Mouse (Mus musculus) layer of hippocampus, adult 18-20 months (tissue): ENCODE data around the gene Rin3. TPM values are rescaled to one million over a fixed set of nuclear protein-coding genes. Genes with fewer than 3 reads are reported as not detected.

Experiments
- DNase-seq, 2 experiments: peaks; one replicate each; pipeline ENCODE4 v3.0.0; 2022; ENCODE audit warnings: low spot score in 2 of 2
- total RNA-seq, 2 experiments: library from RNA; stranded (reverse); gene quantifications; 2 replicates each; pipeline ENCODE4 v1.2.3; 2021

The Rin3 gene
- total RNA-seq, 2 experiments from 2014 or later = 3.0 to 3.3 TPM

DNA sequence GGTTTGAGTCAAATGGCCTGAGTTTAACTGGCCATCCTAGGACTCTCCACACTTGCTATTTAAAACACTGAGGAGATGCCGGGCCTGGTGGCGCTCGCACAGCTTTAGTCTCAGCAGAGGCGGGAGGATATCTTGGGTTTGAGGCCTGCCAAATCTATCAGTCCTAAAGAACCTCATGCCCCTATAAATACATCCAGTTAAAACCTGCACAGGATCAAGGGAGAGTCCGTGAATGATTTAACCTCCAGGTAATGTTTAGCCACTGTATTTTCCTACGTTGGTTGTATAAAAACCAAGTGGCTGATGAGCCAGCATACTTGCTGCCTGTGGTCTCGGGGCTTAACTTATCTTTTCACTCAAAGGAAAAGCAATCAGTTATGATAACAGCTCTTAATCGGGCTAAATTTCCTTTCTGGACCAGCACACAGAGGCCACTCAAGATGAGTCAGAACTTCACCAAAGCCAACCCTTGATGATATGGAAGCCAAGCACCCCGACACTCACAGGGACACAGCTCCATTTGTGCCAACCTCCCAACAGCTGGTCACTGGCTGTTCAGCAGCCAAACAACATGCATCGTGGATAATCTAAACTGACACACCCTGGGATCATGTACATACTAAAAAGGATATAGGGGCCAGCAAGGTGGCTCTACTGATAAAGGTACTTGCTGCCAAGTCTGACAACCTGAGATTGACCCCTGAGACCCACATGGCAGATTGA, 137.5 kb downstream of the Rin3 start:
- DNase-seq = no peak

DNA sequence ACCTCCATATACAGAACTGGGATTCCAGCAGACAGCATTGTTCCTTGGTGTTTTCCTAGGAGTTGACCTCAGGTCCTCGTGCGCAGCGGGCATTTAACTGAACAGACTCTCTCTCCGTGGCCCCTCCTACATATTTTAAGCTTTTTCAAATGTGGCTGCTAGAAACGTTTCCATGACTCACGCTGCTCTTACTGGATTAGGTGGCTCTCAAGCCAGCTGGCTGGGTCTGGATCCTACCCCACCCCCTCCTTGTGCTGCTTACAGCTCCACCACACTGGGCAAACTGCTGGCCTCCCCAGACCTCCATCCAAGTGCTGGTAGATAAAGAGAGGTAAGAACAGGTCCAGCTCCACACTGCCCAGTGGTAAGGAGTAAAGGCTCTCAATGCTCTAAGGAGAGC, 139.2 kb downstream of the Rin3 start:
- peak in 1 of 2 experiments; percentile 49 for DNase-seq

DNA sequence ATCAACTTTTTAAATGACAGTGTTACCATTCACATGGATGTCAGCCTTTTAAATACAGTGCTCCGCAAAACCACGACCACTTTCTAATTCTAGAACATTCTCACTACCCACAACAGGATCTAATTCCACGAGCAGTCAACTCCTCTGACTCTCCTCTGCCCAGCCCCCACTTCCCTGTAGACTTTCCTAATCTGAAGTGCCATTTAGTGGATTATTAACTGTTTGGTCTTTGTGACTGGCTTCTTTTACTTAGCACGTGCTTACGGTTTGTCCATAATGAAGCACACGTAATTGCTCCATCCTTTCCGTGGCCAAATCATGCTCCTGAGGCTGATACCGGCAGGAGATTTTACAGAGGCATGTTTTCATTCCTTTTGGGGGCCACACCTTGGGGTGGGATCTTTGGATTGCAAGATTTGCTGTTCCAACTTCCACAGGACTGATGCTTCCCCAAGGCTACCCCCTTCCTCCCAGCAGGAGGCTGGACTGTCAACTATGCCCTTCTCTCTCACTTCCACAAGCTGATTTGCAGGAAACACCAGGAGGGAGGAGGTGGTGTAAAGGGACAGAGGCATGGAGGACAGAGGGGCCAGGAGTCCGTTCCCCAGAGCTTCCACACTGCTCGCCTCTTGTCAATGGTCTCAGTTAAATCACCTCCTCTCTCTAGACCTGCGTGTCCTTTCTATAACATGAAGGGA, 139.9 kb downstream of the Rin3 start:
- no peak for DNase-seq

DNA sequence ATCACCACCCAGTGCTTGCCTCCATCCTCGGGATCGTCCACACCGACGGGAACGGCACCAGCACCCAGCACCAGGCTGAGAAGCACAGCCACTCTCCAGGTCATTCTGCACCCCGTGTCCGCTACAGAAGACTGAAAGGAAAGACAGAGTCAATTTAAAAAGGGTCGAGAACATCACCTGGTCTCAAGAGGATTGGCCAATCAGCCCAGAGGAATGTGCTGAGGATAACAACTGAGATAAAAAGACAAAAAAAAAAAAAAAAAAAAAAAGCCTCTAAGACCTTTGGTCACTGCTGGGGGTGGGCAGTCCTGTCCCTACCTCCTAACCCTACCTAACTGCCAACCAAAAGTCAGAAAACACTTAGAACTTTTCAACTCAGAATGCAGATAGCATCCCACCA, 140.8 kb downstream of the Rin3 start:
- DNase-seq = no peak

DNA sequence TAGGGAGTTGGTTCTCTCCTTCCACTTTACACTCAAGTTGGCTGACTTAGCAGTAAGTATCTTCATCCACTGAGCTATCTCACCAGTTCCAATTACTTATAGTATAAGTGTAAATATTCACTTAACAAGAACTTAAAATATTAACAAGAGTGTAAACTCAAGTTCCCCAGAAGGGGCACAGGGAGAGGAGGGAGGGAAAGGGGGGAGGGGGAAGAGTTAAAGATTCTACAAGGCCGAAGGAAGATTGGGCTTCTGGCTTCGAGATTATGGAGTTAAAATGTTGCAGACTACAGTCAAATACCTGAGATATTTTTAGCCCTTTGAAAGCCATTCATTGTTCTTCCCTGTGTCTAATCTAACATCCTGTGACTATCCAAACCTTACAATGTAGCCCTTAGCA, 141.6 kb downstream of the Rin3 start:
- DNase-seq = no peak

DNA sequence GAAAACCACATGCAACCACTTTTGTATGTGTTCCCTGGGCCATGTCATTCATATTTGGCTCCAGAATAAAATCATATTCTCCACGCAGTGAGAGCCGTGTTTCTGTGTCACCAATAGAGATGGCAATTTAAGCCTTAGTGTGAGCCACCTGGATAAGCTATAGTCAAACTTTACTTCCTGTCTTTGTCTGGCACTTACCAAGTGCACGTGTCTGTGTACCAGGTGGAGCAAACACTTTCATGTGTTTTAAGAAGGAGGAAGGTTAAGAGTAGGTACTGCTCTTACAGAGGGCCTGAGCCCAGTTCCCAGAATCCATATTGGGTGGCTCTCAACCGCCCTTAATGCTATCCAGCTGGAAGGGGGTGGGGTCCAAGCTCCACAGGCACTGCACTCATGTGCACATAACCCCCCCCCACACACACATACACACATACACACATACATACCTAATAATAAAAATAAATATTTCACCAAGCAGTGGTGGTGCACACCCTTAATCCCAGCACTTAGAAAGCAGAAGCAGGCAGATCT, 142.3 kb downstream of the Rin3 start:
- DNase-seq = no peak

DNA sequence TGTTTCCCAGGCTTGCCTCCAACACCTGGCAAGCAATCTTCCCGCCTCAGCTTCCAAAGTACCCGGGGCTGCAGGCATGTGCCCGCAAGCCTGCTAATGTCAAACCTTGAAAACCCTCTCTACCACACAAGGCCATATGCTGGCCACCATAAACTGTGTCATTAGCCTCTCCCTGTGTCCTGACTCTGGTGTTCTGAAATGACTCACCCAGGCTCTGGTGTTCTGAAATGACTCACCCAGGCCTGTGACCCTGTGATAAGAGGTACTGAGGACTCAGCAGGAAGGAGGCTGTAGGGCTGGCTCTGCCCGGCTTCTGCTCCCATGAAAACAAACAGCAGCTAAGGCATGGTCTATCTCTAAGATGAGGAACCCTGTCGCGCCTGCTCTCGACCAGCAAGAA, 143.4 kb downstream of the Rin3 start:
- DNase-seq = no peak

DNA sequence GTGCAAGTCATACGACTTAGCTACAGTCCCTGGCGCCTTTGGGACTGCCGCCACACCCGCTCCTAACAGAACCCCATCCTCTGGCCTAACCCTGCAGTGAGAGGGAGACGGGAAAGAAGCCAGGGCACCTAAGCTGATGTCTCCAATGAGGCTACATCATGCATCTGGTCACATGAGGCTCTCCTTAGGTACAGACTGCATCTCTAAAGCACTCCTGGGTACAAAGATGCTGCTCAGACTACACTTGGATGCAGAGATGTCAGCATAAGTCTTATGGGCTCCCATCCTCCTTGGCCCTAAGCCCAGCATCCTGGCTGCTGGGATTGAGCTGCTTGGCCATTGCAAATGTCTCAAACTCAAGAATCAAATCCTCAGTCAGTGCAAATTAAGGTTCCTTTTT, 146.8 kb downstream of the Rin3 start:
- DNase-seq = no peak

DNA sequence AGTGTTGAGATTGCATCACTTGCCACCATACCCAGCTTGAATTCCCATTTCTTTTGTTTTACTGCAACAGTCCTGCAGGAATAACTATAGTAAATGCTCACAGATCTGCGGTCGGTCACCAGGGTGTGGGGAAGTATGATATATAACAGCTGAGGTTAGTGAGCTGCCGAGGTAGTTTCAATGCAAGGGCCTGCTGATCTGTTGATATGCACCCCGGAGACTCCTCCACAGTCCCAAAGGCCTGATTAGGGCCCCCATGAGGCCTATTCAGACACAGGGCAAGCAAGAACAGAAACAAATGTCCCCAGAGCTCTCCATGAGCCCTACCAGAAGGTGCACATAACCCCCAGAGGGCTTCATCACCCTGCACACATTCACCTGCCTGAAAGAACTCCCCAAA, 147.4 kb downstream of the Rin3 start:
- DNase-seq = no peak

DNA sequence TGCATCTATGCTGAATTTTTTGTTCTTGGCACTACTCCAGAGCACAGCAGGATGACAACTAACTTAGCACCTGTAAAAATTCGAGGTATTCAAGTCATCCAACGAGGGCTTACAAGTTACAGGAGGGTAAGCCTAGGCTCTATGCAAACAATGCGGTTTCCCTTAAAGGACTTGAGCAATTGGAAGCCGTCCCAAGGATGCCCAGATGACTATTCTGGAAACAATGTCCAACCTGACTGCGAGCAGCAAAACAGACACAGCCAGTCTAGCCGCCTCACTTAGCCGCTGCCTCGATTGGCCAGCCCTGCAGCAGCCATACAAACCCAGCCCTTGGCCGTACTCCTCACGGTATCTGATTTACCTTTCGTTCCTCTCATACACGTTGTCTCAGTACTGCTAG, 149.4 kb downstream of the Rin3 start:
- DNase-seq = no peak

DNA sequence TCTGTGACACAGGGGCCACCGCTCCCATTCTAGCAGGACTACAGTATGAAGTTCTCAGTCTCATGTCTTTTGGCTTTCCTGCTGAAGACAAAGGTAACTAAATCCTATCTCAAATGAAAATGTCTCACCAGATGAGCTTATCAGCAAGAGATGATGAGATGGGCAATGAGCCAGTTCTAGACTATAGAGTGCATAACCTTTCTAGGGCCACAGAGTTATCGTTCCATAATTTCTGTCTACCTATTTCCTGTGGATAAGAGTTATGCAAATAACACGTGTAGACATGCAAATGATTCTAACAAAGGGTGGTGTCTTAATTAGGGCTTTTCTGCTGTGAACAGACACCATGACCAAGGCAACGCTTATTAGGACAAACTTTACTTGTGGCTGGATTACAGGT, 151.3 kb downstream of the Rin3 start:
- no peak for DNase-seq

DNA sequence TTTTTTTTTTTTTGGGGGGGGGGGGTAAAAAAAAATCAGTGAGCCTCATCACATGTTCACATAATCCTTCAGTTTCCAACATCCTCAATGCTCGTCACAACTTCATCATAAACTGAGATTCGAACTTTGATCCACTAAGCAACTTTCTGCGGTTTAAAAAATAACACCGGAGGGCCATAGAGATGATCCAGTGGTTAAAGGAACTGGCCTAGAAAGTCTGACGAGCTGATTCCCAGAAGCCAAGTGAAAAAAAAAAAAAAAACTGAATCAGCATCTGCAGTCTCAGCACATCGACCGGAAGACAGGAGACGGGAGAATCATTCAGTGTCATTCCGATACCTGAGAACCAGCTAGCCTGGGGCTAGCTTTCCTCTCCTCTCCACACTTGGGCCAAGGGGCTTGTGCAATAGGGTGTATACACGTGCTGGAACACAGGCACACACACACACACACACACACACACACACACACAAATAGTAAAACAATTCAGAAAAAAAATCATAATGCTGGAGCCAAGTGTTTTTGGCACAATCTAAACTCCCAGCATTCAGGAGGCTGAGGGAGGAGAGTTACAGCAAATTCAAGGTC, 154.2 kb downstream of the Rin3 start:
- no peak for DNase-seq

DNA sequence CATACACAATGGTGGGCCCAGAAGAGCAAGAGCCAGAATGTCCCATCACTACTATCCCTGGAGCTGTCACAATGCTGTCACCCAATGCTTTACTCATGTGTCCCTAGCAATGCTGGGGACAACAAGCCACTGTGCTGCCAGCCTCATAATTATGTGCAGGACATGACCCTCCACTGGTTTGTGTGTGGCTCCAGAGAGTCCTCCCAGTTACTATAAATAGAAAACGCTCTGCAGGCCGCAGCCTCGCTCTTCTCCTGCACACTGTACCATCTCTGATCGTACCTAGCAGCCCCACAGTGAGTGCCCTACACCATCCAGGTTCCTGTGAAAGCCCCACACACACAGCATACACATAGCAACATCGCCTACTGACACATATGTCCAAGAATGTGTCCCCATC, 155.1 kb downstream of the Rin3 start:
- DNase-seq = no peak

DNA sequence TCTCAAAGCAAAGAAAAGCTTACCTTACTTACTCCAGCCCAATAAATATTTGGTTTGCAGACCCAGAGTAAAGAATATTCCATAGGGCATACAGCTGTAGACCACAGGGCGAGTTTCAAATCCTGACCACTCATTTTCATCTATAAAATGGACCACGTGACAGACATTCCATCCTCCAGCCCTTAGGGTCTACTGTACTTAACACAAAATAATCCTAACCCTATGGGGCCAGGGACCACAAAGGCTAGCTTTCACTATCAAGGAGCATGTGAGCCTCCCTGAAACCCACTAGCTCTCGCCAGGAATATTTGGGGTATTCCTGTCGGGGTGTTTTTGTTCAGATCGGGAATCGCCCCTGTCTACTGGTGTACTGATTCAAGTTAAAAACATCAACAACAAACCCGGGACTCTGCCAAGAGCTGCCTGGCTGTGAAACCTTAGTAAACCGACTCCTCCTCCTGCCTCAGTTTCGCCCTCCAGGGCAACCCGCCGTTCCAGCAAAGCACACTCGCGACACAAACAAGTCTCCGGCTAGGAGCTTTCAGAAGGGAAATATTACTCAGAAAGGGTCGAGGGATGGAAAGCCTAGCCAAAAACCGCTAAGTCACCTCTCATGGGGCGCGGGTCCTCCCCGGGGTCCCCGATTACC, 156.3 kb downstream of the Rin3 start:
- DNase-seq = no peak

DNA sequence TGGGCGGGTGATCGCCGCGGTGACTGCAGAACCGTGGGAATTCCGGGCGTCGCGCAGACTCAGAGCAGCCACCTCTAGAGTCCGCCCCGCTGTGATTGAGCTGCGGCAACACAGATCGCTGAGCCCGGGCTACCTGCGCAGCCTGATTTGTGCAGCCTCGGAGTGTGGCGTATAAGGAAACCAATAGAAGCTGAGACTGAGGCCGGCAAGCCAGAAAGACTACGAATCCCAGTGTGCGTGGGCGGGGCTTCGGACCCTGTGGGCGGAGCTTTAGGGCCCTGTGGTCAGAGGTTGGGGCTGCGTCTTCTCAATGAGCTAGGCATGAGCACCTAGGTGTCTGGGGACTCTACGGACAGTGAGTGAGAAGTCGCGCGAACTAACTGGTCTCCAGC, 156.8 kb downstream of the Rin3 start, which contains the start of gene Lgmn:
Gene Lgmn (minus strand): TSS at position 182 of the 392 bp plus-strand sequence.
- DNase-seq = peak; percentile 98 to 99

Other genes starting within 250 kb of the Rin3 start
- gene Slc24a4, start 154.3 kb upstream of the Rin3 start, total RNA-seq = 10 to 100 TPM; 46.6 to 51.9 TPM
- gene Lgmn, start 156.8 kb downstream of the Rin3 start, total RNA-seq = 10 to 100 TPM; 83.6 to 85.4 TPM
- 10 to 100 TPM; 25.1 to 28.0 TPM for gene Golga5, start 186.1 kb downstream of the Rin3 start, total RNA-seq